Mouse (Mus musculus) retina, postnatal 7 days (tissue): ENCODE measurements around the gene Chchd3.

ENCODE experiments used
- DNase-seq: peaks from one replicate; pipeline ENCODE4 v3.0.0-alpha.2; 2012; ENCODE audit warnings: low read depth, low spot score

Chchd3 gene

GRCm38 (mm10) chr6:32936365-32936764 is 123.7 kb downstream of the Chchd3 start:
- no peak for DNase-seq

- DNase-seq, result no peak
These were observed 124.5 kb downstream of the Chchd3 start for GRCm38 (mm10) chr6:32935576-32935975.

DNA sequence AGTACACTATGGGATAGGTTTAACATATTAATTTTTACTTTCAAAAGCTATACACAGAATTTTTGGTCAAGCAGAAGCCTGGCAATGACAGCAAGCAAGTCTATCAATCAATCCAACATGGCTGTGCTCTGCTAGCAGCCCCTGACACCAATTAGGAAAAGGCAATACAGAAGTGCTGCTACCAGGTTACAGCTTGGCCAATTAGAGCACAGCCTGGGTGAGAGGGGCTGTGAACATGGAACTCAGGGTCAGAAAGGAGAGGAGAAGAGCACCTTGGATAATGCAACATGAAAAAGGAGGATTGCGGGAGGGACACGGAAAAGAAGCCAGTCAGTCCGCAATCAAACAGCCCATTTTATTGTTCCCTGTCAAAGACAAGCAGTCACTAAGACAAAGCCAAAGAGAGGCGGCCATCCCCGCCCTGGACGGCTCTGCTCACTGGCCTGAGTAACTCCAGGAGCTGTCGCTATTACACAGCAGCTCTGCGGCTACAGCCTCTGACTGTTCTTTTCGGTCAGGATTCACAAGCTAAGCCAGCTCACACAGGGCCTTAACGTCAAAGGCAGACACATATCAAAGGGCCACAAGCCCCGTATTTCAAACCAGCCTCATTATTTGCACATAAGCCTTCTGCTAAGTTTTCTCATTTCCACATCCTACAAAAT is 128.8 kb downstream of the Chchd3 start:
- DNase-seq, result no peak

- no peak for DNase-seq
These were observed 137.7 kb downstream of the Chchd3 start for GRCm38 (mm10) chr6:32922391-32922790.

DNA sequence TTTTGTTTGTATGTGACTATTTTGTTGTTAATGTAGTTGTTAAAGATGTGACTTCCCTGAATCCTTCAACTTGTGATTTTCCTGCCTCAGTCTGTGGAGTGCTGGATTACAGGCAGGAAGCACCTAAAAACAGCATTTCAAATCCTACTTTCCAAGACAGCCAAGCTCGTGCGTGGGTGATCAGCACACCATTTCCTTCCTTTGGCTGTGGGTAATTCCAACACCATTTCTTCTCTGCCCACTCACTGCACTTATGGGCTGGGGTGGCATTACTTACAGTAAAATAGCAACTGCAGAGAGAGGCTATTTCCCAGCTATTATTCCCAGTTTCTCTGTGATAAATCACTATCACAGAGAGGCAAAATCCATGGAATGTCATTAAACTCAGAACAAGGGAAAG is 140.0 kb downstream of the Chchd3 start:
- DNase-seq, result no peak

DNA sequence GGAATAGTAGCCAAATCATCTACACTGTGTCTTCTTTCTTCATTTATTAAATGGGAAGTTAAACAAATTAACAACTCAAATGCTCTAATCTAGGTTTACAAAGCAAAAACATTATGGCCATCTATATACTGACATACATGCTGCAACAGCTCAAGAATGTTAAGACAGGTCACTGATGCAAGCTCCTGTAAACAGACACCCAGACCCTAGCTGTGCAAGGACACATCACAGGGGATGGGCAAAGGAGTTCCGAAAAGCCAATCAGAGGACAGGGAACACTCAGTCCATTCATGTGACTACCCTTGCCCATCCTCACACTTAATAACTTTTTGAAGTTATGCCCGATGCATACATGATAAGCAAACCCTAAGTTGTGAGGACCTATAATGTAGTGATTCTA is 149.4 kb downstream of the Chchd3 start:
- DNase-seq, result no peak

GRCm38 (mm10) chr6:32899061-32899460 is 161.0 kb downstream of the Chchd3 start:
- DNase-seq, result no peak

DNA sequence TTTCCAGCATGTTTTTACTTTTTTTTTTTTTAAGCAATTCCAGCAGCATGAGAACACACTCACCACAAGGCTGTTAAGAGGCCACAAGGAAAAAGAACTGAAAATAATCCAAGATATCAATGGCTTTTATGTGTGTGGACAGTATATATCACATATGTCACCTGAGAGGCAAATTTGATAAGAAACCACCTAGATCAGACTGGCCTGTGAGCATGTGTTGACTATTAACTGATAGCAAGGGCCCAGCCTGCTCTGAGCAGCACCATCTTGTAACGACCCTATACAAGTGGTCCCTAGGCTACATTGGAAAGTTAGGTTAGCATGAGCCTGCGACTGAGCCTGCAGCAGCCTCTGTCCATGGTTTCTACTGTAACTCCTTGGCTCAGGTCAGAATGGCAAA is 166.0 kb downstream of the Chchd3 start:
- DNase-seq, result no peak

DNA sequence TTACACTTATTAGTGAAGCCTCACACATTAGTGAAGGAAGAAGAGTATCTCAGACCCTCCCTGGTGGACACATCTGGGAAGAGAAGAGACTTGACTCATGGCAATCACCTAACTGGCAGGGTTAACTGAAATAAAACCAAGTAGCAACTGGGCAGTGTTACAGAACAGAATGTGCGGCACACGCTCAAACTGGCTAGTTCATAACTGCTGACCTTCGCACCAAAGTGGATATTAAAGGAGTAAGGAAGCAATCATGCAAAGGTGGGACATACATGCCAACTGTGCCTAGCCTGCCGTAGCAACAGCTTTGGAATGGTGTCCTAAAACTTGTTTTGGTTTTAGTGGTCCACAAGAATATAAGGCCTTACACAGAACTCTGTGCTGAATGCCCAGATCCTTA is 169.3 kb downstream of the Chchd3 start:
- DNase-seq, result no peak

DNA sequence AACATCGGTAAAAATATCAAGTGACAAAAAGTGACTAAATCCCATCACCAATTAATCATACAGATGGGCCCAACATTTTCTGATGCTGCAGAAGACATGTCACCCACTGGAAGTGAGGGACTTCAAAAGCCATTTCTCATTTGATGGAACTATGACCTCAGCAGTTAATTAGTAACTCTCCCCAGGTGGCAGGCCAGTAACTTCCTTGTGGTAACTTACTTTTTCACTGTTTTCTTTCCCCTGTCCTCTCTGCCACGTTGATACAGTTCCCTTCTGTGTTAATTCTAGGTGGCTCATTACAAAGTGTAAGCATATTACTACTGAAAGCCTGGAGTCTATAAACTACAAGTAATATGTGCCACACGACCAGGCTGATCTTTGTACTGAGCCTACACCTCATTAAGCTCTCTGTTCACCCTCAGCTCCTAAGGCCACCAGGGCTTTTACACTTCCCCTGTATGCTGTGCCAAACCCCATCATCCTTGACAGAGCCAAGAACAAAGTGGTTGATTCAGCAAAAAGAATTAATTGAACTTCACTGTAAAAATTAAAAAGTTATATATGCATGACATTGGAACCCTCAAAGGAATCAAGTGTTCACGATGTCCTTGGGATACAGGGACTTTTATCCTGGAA is 171.0 kb downstream of the Chchd3 start:
- DNase-seq, result no peak

DNA sequence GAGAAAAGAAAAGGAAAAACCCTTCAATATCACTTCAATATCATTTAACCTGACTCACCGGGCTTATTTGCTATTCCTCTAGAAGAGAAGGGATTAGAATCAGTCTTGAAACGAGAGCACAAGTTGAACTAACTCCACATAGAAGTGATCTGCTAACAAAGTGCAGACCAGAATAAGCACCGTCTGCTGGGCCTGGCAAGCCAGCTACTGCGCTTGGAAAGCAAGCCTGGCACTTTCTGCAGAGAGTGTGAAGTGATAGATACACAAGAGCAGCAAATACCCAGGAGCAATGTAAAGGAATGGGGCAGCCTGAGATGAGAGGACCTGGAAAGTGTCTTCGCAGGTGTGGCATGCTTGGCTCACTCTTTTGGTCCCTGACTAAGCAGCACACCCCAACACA is 181.5 kb downstream of the Chchd3 start:
- DNase-seq, result no peak

GRCm38 (mm10) chr6:32874176-32874575 is 185.9 kb downstream of the Chchd3 start:
- no peak for DNase-seq

- DNase-seq, result no peak
These were observed 187.3 kb downstream of the Chchd3 start for GRCm38 (mm10) chr6:32872805-32873204.

GRCm38 (mm10) chr6:32850960-32851359 is 209.1 kb downstream of the Chchd3 start:
- no peak for DNase-seq

GRCm38 (mm10) chr6:32848974-32849373 is 211.1 kb downstream of the Chchd3 start:
- DNase-seq, result no peak

GRCm38 (mm10) chr6:32845463-32845862 is 214.6 kb downstream of the Chchd3 start:
- no peak for DNase-seq

DNA sequence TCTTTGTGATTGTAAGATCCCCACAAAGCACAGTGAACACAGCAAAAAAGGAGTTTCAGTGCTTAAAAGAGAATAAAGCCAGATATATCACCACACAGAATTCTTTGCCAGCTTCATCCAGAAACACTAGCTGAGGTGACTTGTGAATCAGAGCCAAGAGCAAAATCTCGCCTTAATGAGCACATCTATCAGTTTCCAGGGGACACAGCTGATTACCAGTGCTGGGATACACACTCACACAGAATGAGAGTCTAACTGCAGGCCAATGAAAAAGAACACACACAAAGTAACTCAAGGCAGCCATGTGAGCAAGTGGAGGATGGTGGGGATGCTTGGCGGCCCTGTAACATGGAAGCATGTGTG is 222.1 kb downstream of the Chchd3 start:
- DNase-seq, result no peak

- DNase-seq, result no peak
These were observed 222.7 kb downstream of the Chchd3 start for GRCm38 (mm10) chr6:32837165-32837938.

- DNase-seq, result no peak
These were observed 236.0 kb downstream of the Chchd3 start for GRCm38 (mm10) chr6:32823856-32824620.

DNA sequence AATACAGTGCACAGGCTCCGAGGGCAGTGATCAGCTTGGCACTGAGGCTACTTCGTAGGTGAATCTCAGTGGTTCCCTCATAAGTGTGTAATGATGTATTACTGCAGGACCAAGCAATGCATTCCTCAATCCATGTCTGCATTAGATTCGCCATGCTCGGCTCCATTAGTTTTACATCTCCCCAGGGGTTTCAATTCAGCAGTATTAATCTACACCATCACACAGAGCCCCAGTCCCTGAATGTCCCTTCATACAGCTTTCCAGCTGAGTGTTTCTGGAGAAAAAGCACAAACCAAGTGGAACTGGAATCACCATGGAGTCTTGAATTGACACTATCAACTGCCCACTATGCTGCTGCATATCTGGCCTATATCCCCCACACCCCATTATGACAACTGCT is 241.1 kb downstream of the Chchd3 start:
- no peak for DNase-seq

DNA sequence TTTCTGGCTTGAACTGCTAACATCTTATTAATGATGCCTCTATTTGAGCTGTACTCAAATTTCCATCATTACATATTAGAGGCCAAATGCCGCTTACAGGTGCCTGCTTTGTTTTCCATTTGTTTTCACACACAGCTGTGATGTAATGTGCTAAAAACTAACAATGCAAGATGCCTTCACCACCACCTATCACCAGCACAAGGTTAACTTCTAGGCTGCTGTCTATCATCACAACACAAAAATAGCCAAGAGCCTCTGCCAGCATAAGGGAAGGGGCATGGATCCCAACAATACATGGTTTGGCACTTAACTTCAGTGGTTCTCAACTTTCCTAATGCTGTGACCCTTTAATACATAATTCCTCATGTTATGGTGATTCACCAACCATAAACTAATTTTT is 251.3 kb downstream of the Chchd3 start:
- DNase-seq, result no peak

DNA sequence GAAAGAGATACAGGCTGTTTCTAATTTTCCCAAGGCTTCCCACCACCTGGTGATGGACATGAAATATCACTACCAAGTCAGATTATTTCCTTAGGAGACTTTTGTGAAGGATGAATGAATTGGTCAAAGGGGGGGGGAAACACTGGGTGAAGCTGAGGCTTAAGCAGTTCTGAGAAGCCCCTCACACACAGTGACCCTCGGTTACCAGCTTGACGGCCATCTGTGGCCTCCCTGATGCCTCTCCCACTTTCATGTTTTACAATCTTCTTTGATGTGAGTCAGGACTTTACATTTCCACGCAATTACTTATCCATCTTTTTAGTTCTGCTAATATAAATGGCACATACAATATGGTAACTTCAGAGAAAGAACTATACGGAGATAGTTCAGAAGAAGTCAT is 252.3 kb downstream of the Chchd3 start:
- DNase-seq, result no peak
